In the genomic region with DNA sequence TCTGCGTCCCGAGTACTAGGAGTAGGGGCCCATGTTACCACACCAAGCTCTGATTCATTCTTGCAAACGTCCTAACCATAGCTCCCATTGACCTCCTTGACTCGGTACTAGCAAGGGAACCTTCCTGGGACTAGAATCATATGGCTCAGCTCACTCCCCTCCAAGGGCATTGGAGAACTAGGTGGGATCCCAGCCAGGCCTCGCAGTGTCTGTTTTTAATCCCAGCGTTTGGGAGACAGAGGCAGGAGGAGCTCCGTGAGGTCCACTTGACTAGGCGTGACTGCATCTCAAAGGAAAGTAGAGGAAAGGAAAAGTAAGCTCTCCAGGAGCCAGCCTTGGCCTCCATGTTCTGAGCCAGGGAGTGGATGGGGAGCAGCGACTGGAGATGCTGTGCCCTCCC, we compare ENCODE assay signal across 19 mouse cellular contexts. TPM values are rescaled to one million over a fixed set of nuclear protein-coding genes. Genes with fewer than 3 reads are reported as not detected.
DNase-seq lines count a peak whose midpoint lies in the region; ATAC-seq and TF ChIP-seq lines count a peak whose summit lies in the region.
"Had no signal": no experiment of that assay in that cellular context is flagged by ENCODE, and none has a peak within 500 bp of the region (broad histone marks: within the 10 kb centered on the region; RNA-seq: fewer than 3 reads in every experiment).

No protein-coding gene starts in this region.

- no peaks in the 10 kb centered on the region for H3K9me3 ChIP-seq in kidney, embryonic 16.5 days (ENCODE audit: low read length)
- no peaks in the 10 kb centered on the region for H3K9me3 ChIP-seq in ES-E14 (ENCODE audit: control insufficient read depth, insufficient read depth, low read depth, low read length)
- no peaks in the 10 kb centered on the region for H3K9me3 ChIP-seq in stomach, embryonic 15.5 days
- no peaks in the 10 kb centered on the region for H3K9me3 ChIP-seq in midbrain, embryonic 13.5 days
- H3K9me3 ChIP-seq: embryonic facial prominence, embryonic 13.5 days; forebrain, embryonic 12.5 days; heart, embryonic 12.5 days; hindbrain, embryonic 10.5 days had no signal

- peaks cover 10% of the 10 kb centered on the region; the same call in 1 of the 2 replicates for H3K4me1 ChIP-seq in kidney, embryonic 16.5 days (ENCODE audit: insufficient read depth, low read length)
- H3K4me1 ChIP-seq in ES-E14 (ENCODE audit: control insufficient read depth in 2 of 2, insufficient read depth in 2 of 2, low read length in 2 of 2, poor library complexity in 1 of 2): peaks cover 7 to 23% of the 10 kb centered on the region in 2 experiments
- H3K4me1 ChIP-seq in stomach, embryonic 15.5 days: no peaks in the 10 kb centered on the region
- H3K4me1 ChIP-seq in midbrain, embryonic 13.5 days (replicated peaks): peaks cover 3% of the 10 kb centered on the region
- H3K4me1 ChIP-seq: embryonic facial prominence, embryonic 13.5 days; forebrain, embryonic 12.5 days; heart, embryonic 12.5 days had no signal

- no peaks in the 10 kb centered on the region for H3K36me3 ChIP-seq in kidney, embryonic 16.5 days (ENCODE audit: insufficient read depth, low read length)
- peaks cover 2% of the 10 kb centered on the region; the same call in 1 of the 2 replicates for H3K36me3 ChIP-seq in ES-E14 (ENCODE audit: control insufficient read depth, insufficient read depth, low read length, poor library complexity, severe bottlenecking)
- H3K36me3 ChIP-seq in stomach, embryonic 15.5 days: no peaks in the 10 kb centered on the region
- H3K36me3 ChIP-seq in midbrain, embryonic 13.5 days: no peaks in the 10 kb centered on the region
- H3K36me3 ChIP-seq: embryonic facial prominence, embryonic 13.5 days; forebrain, embryonic 12.5 days; heart, embryonic 12.5 days; hindbrain, embryonic 10.5 days had no signal

- H3K4me3 ChIP-seq in kidney, embryonic 16.5 days (ENCODE audit: low read length): no peak overlapping the region
- no peak overlapping the region; a peak in 1 of 4 replicates for H3K4me3 ChIP-seq in ES-E14 (ENCODE audit: insufficient read depth in 1 of 2, low read depth in 1 of 2, low read length in 2 of 2, poor library complexity in 1 of 2, severe bottlenecking in 1 of 2)
- H3K4me3 ChIP-seq in stomach, embryonic 15.5 days (replicated peaks): no peak overlapping the region
- no peak overlapping the region for H3K4me3 ChIP-seq in midbrain, embryonic 13.5 days (replicated peaks)
- H3K4me3 ChIP-seq: embryonic facial prominence, embryonic 13.5 days; forebrain, embryonic 12.5 days; heart, adult 2 months; heart, embryonic 12.5 days; hindbrain, embryonic 10.5 days had no signal

- H3K9ac ChIP-seq in kidney, embryonic 16.5 days (replicated peaks; ENCODE audit: low read length): no peak overlapping the region
- peak overlapping the region; percentile 50; the same call in 1 of the 2 replicates for H3K9ac ChIP-seq in ES-E14 (ENCODE audit: insufficient read depth, low read depth, low read length, poor library complexity, severe bottlenecking)
- no peak overlapping the region for H3K9ac ChIP-seq in stomach, embryonic 15.5 days
- no peak overlapping the region for H3K9ac ChIP-seq in midbrain, embryonic 13.5 days (replicated peaks)
- H3K9ac ChIP-seq: embryonic facial prominence, embryonic 13.5 days; forebrain, embryonic 12.5 days; heart, embryonic 12.5 days; hindbrain, embryonic 14.5 days had no signal

- H3K27me3 ChIP-seq in kidney, embryonic 16.5 days (ENCODE audit: insufficient read depth, low read length): no peaks in the 10 kb centered on the region
- no peaks in the 10 kb centered on the region for H3K27me3 ChIP-seq in stomach, embryonic 15.5 days (replicated peaks)
- H3K27me3 ChIP-seq in midbrain, embryonic 13.5 days: no peaks in the 10 kb centered on the region
- H3K27me3 ChIP-seq: embryonic facial prominence, embryonic 13.5 days; forebrain, embryonic 12.5 days; heart, embryonic 12.5 days had no signal

- in situ Hi-C loops in ES-E14 (cut with MboI; ENCODE audit: low sequenced_read_pairs in 2 of 2, unreplicated experiment in 2 of 2): no loop called here

- 68% methylated on average over 9 of the region's 9 CpGs for WGBS in kidney, embryonic 16.5 days
- WGBS in stomach, embryonic 15.5 days: 74% methylated on average over 9 of the region's 9 CpGs
- 80% methylated on average over 9 of the region's 9 CpGs for WGBS in midbrain, embryonic 13.5 days

- H3K4me2 ChIP-seq in kidney, embryonic 16.5 days (replicated peaks; ENCODE audit: low read depth, low read length): no peak overlapping the region
- no peak overlapping the region for H3K4me2 ChIP-seq in stomach, embryonic 15.5 days
- no peak overlapping the region for H3K4me2 ChIP-seq in midbrain, embryonic 13.5 days (replicated peaks)
- H3K4me2 ChIP-seq: embryonic facial prominence, embryonic 13.5 days; forebrain, embryonic 12.5 days; heart, embryonic 12.5 days; hindbrain, embryonic 14.5 days had no signal

- ATAC-seq in kidney, embryonic 16.5 days (ENCODE audit: low FRiP score, low TSS enrichment): 0 out of 2 replicates have a peak, but pooled peaks have one; percentile 31
- no peak for ATAC-seq in stomach, embryonic 15.5 days (ENCODE audit: insufficient read depth, low FRiP score, low read depth)
- ATAC-seq in midbrain, embryonic 13.5 days: no peak
- ATAC-seq: forebrain, embryonic 16.5 days had no signal

- DNase-seq in kidney, postnatal 25 days: no peak
- DNase-seq in ES-E14 (ENCODE audit: low read depth, low spot score): no peak
- DNase-seq in frontal cortex, postnatal 10 days (ENCODE audit: low spot score in 2 of 2): no peak
- no peak for DNase-seq in layer of hippocampus, postnatal 14 days (ENCODE audit: low spot score in 2 of 2)
- DNase-seq: adrenal gland, postnatal 10 days; cerebellum, adult 11 months; cerebellum, adult 8-10 months; cerebellum, postnatal 25 days; gastrocnemius, postnatal 14 days; heart, adult 2 months had no signal

- H3K27ac ChIP-seq in kidney, embryonic 16.5 days (ENCODE audit: low read length): 0 out of 2 replicates have a peak overlapping the region, but pooled peaks have one; percentile 18
- peak overlapping the region; percentile 97 for H3K27ac ChIP-seq in ES-E14 (ENCODE audit: insufficient read depth, low read depth, low read length, poor library complexity, severe bottlenecking)
- peak overlapping the region; percentile 81; the same call in 1 of the 2 replicates for H3K27ac ChIP-seq in stomach, embryonic 15.5 days
- no peak overlapping the region for H3K27ac ChIP-seq in midbrain, embryonic 13.5 days
- H3K27ac ChIP-seq: embryonic facial prominence, embryonic 13.5 days; forebrain, embryonic 12.5 days; heart, adult 2 months; hindbrain, embryonic 10.5 days; hindbrain, embryonic 14.5 days had no signal

TF ChIP-seq in ES-E14, 5 proteins besides CTCF, POLR2A, EP300 and RAD21:
- TF ChIP-seq CHD2 (IDR thresholded peaks at IDR 0.05; ENCODE audit: low read depth, low read length) (no peak), ZC3H11A (IDR thresholded peaks at IDR 0.05; ENCODE audit: borderline replicate concordance, low read depth, low read length) (no peak)

RNA-seq across cellular contexts. Expression of a gene that starts 5.8 kb away (rescaled TPM):
- polyA plus RNA-seq in kidney, embryonic 16.5 days (2015; fragmentation: Nextera tagmentation; extraction: Ambion mirVana): 38.0 and 39.6 TPM in 2 replicates
- 52.8 and 57.1 TPM in 2 replicates for total RNA-seq in ES-E14 (2012; rRNA removed)
- polyA plus RNA-seq in stomach, embryonic 15.5 days (2015; fragmentation: Nextera tagmentation; extraction: Ambion mirVana): 43.8 and 48.4 TPM in 2 replicates
- 26.6 and 28.4 TPM in 2 replicates for polyA plus RNA-seq in midbrain, embryonic 13.5 days (2015; fragmentation: Nextera tagmentation; extraction: Ambion mirVana)
- total RNA-seq in layer of hippocampus, postnatal 14 days (2021): 10 to 100 TPM; 64.6 to 66.5 TPM
